Mouse (Mus musculus) R1 (cell line): ENCODE data around the gene Msl3l2.
A peak's percentile ranks its signal among the peaks of the same experiment; 100 is the strongest.

Experiments used
- DNase-seq: peaks from one replicate; pipeline ENCODE4 v3.0.0-alpha.2; 2018; ENCODE audit warnings: low read depth, low spot score

Gene Msl3l2

GRCm38 (mm10) chr10:56106333-56106995 lies at the start of gene Msl3l2:
Msl3l2 (plus strand) TSS chr10:56106917.
- DNase-seq: peak; percentile 97

GRCm38 (mm10) chr10:56058979-56059422 lies 47.7 kb upstream of the Msl3l2 start:
- no peak for DNase-seq

- DNase-seq: no peak
Measured at GRCm38 (mm10) chr10:56061238-56061830, 45.4 kb upstream of the Msl3l2 start.

GRCm38 (mm10) chr10:56062746-56063145 lies 44.0 kb upstream of the Msl3l2 start:
- DNase-seq: no peak

- DNase-seq: no peak
Measured at GRCm38 (mm10) chr10:56089714-56090113, 17.0 kb upstream of the Msl3l2 start.

GRCm38 (mm10) chr10:56094586-56094985 lies 12.1 kb upstream of the Msl3l2 start:
- DNase-seq: no peak

- no peak for DNase-seq
Measured at GRCm38 (mm10) chr10:56096757-56097156, 10.0 kb upstream of the Msl3l2 start.

- DNase-seq: no peak
Measured at GRCm38 (mm10) chr10:56099126-56099525, 7.6 kb upstream of the Msl3l2 start.

- DNase-seq: no peak
Measured at GRCm38 (mm10) chr10:56099641-56100310, 6.9 kb upstream of the Msl3l2 start.

GRCm38 (mm10) chr10:56106996-56107334 lies 248 bp downstream of the Msl3l2 start:
- DNase-seq: no peak

GRCm38 (mm10) chr10:56114951-56115635 lies 8.4 kb downstream of the Msl3l2 start:
- DNase-seq: peak; percentile 91

GRCm38 (mm10) chr10:56115636-56116180 lies 9.0 kb downstream of the Msl3l2 start:
- peak; percentile 59 for DNase-seq

- DNase-seq: no peak
Measured at GRCm38 (mm10) chr10:56126972-56127371, 20.3 kb downstream of the Msl3l2 start.

GRCm38 (mm10) chr10:56129642-56130041 lies 22.9 kb downstream of the Msl3l2 start:
- DNase-seq: peak; percentile 22

GRCm38 (mm10) chr10:56137191-56137590 lies 30.5 kb downstream of the Msl3l2 start:
- no peak for DNase-seq

- DNase-seq: no peak
Measured at GRCm38 (mm10) chr10:56148920-56149319, 42.2 kb downstream of the Msl3l2 start.

GRCm38 (mm10) chr10:56156956-56157355 lies 50.2 kb downstream of the Msl3l2 start:
- no peak for DNase-seq

- no peak for DNase-seq
Measured at GRCm38 (mm10) chr10:56158207-56158606, 51.5 kb downstream of the Msl3l2 start.

GRCm38 (mm10) chr10:56158748-56159147 lies 52.0 kb downstream of the Msl3l2 start:
- DNase-seq: peak; percentile 64

GRCm38 (mm10) chr10:56164411-56164810 lies 57.7 kb downstream of the Msl3l2 start:
- DNase-seq: no peak

- no peak for DNase-seq
Measured at GRCm38 (mm10) chr10:56165758-56166157, 59.0 kb downstream of the Msl3l2 start.
